Mouse (Mus musculus) megakaryocyte, embryonic 14.5 days (primary cell): ENCODE results near the gene Anapc16.

Experiments used
- FLI1 ChIP-seq: IDR thresholded peaks from 2 replicates; pipeline ENCODE4 v1.6.1; 2012; ENCODE audit warnings: low read length, inconsistent platforms, mixed read lengths
- GATA1 ChIP-seq: IDR thresholded peaks from 3 replicates; pipeline ENCODE4 v1.6.1; 2012; ENCODE audit warnings: mixed read lengths, low read length, inconsistent platforms, borderline replicate concordance

- TF ChIP-seq GATA1 (peak; percentile 47; the same call in 1 of the 3 replicates), FLI1 (0 out of 2 replicates have a peak, but pooled peaks have one; percentile 24)
These were observed 22.1 kb downstream of the Anapc16 start for GRCm38 (mm10) chr10:59980815-59981244.
